Mouse (Mus musculus) intestine, embryonic 15.5 days (tissue): ENCODE results near the gene Mprip. TPM values are rescaled to one million over a fixed set of nuclear protein-coding genes. Genes with fewer than 3 reads are reported as not detected.
A peak's percentile ranks its signal among the peaks of the same experiment; 100 is the strongest.

ENCODE experiments used
- ATAC-seq: fragments of 200-750 bp; cut with Nextera tagmentation; 2 replicates; pipeline ENCODE4 v1.8.0; 2017; ENCODE audit warnings: moderate TSS enrichment, moderate library complexity
- H3K27ac ChIP-seq: fragments of 300-500 bp; sonication (generic); 2 replicates; pipeline ENCODE4 v1.5.1; 2015; ENCODE audit warnings: mild to moderate bottlenecking, inconsistent platforms
- H3K27me3 ChIP-seq: fragments of 300-500 bp; sonication (generic); replicated peaks from 2 replicates; pipeline ENCODE4 v1.6.1; 2015; ENCODE audit warnings: inconsistent platforms
- H3K36me3 ChIP-seq: fragments of 300-500 bp; sonication (generic); 2 replicates; pipeline ENCODE4 v1.6.1; 2015; ENCODE audit warnings: inconsistent platforms
- H3K4me1 ChIP-seq: fragments of 300-500 bp; sonication (generic); replicated peaks from 2 replicates; pipeline ENCODE4 v1.6.1; 2015; ENCODE audit warnings: inconsistent platforms
- H3K4me2 ChIP-seq: fragments of 300-500 bp; sonication (generic); replicated peaks from 2 replicates; pipeline ENCODE4 v1.6.1; 2015; ENCODE audit warnings: mild to moderate bottlenecking, inconsistent platforms
- H3K4me3 ChIP-seq: fragments of 300-500 bp; sonication (generic); replicated peaks from 2 replicates; pipeline ENCODE4 v1.5.1; 2015; ENCODE audit warnings: inconsistent platforms
- H3K9ac ChIP-seq: fragments of 300-500 bp; sonication (generic); 2 replicates; pipeline ENCODE4 v1.6.1; 2015; ENCODE audit warnings: inconsistent platforms
- H3K9me3 ChIP-seq: fragments of 300-500 bp; sonication (generic); 2 replicates; pipeline ENCODE4 v1.6.1; 2016; ENCODE audit warnings: inconsistent platforms
- WGBS: fragments of 180-500 bp; shearing (Covaris S2); methylation state at CpG from one replicate; pipeline ENCODE4 v1.1.7; 2015; 5-methylcytosine and 5-hydroxymethylcytosine counted together
- polyA plus RNA-seq: library from polyadenylated mRNA; unstranded; fragments of >200 nt; fragmentation: Nextera tagmentation; extraction: Ambion mirVana; gene quantifications from 2 replicates; pipeline ENCODE4 v1.2.1, GENCODE M21; 2015

Mprip gene
- polyA plus RNA-seq, 1 experiment from 2014 or later: 54.9 TPM

DNA sequence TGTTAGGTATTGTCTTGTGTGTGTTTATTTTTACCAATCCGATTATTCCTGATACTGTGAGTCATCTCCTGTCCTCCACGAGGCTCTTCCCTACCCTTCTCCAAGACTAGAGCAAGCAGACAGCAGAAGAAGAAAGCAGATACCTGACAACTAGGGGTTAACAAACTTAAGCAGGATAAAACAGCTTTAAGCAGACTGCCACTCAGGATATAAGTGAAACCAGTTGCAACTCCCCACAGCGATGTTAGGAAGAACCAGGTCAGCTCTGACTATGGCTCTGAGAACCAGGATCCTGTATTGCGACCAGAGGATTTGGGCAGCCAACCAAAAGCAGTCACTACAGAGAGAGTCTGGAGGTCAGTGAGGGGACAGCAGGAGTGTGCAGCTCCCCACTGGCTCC lies 150.1 kb downstream of the Mprip start:
- H3K9ac ChIP-seq: no peak overlapping the region
- H3K4me3 ChIP-seq: no peak overlapping the region
- H3K27me3 ChIP-seq: no peaks in the 10 kb centered on the region
- peak overlapping the region; percentile 14; the same call in 1 of the 2 replicates for H3K4me2 ChIP-seq
- no peaks in the 10 kb centered on the region for H3K9me3 ChIP-seq
- no peak overlapping the region for H3K27ac ChIP-seq
- no peak for ATAC-seq
- 51% methylated on average over 4 of the region's 4 CpGs for WGBS
- 0 out of 2 replicates have a peak, but pooled peaks cover 2% of the 10 kb centered on the region for H3K36me3 ChIP-seq
- H3K4me1 ChIP-seq: peaks cover 11% of the 10 kb centered on the region

DNA sequence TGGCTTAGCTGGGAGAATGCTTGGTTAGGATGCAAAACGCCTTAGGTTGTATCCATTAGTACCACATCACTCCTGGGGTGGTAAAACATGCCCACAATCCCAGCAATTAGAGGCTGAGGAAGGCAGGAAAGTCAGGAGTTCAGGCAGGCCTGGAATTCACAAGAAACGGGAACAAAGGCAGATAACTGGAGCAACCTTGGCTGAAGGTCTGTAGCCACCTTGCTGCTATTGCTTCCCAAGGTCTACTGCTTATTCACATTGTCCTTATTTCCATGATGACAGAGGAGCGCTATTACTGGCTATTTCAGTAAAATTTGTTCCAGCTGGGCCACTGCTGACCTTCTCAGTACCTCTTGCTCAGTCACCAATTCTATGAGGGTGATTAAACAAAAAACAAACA lies 152.2 kb downstream of the Mprip start:
- H3K4me3 ChIP-seq: no peak overlapping the region
- H3K36me3 ChIP-seq: 0 out of 2 replicates have a peak, but pooled peaks cover 13% of the 10 kb centered on the region
- H3K27me3 ChIP-seq: no peaks in the 10 kb centered on the region
- peaks cover 11% of the 10 kb centered on the region for H3K4me1 ChIP-seq
- H3K9me3 ChIP-seq: no peaks in the 10 kb centered on the region
- no peak overlapping the region for H3K9ac ChIP-seq
- no peak overlapping the region for H3K27ac ChIP-seq
- no peak for ATAC-seq
- WGBS: 52% methylated on average over 3 of the region's 3 CpGs
- no peak overlapping the region for H3K4me2 ChIP-seq

DNA sequence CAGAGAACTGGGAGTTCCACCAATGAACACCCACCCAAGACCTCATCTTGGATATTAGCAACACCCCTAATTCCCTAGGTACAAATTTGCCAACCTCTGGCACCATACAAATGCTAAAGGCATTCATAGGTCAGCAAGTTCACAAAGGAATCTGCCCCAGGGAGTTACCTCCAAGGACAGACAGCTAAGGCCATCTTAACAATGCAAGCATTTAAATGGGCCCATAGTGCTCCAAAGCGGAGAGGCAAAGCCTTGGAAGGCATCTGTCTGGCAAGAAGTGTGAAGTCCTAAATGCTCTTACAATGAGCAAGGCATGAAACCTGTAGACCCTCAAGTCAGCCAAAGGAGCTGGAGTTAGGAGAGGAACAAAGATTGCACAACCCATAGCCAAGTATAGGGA lies 153.2 kb downstream of the Mprip start:
- no peak overlapping the region for H3K9ac ChIP-seq
- 0 out of 2 replicates have a peak, but pooled peaks cover 2% of the 10 kb centered on the region for H3K4me1 ChIP-seq
- H3K27ac ChIP-seq: no peak overlapping the region
- H3K4me3 ChIP-seq: no peak overlapping the region
- ATAC-seq: no peak
- no peak overlapping the region for H3K4me2 ChIP-seq
- 95% methylated on average over 1 of the region's 1 CpGs for WGBS
- H3K9me3 ChIP-seq: no peaks in the 10 kb centered on the region
- H3K27me3 ChIP-seq: no peaks in the 10 kb centered on the region
- 0 out of 2 replicates have a peak, but pooled peaks cover 23% of the 10 kb centered on the region for H3K36me3 ChIP-seq

DNA sequence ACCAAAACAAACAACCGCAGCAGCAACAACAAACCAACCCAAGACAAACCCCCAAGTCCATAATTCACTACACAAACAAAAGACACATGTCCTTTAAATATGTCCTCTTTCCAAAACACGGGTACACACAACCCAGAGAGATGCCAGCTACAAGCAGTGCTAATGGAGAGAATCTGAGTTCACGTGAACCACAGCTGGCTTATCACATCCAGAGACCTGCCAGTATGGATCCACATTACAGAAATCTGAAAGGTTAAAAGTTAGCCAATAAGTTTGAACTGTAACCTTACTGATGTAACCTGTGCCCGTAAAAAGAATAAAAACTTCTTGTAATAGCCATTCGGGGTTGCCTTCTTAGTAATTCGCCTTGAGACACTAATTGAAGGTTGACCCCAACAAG lies 153.8 kb downstream of the Mprip start:
- Histone ChIP-seq H3K4me3 (no peak overlapping the region), H3K9ac (no peak overlapping the region), H3K36me3 (peaks cover 27% of the 10 kb centered on the region), H3K4me2 (no peak overlapping the region), H3K9me3 (no peaks in the 10 kb centered on the region), H3K27me3 (no peaks in the 10 kb centered on the region), H3K4me1 (0 out of 2 replicates have a peak, but pooled peaks cover 2% of the 10 kb centered on the region), H3K27ac (no peak overlapping the region)
- WGBS: 78% methylated on average over 6 of the region's 6 CpGs
- no peak for ATAC-seq

DNA sequence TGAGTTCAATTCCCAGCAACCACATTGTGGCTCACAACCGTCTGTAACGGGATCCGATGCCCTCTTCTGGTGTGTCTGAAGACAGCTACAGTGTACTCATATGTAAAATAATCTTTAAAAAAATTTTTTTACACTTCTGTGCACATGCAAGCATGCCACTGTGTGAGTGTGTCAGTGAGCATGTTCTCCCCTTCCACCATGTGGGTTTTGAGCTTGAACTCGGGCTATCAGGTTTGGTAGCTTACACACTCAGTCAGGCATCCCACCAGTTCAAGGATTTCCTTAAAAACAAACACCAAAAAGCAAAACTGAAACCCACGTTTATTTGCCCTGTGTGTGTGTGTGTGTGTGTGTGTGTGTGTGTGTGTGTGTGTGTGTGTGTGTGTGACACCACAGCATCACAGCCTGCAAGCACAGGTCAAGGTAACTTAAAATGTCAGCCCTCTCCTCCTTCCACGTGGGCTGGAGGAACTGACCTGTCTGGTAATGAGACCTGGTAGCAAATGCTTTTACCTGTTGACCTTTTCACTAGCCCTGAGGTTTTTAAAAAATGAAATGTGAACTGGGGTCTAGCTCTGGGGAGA lies 154.5 kb downstream of the Mprip start:
- WGBS: 87% methylated on average over 6 of the region's 6 CpGs
- Histone ChIP-seq H3K4me3 (no peak overlapping the region), H3K27ac (no peak overlapping the region), H3K36me3 (peaks cover 33% of the 10 kb centered on the region), H3K4me1 (0 out of 2 replicates have a peak, but pooled peaks cover 2% of the 10 kb centered on the region), H3K4me2 (no peak overlapping the region), H3K9ac (no peak overlapping the region), H3K9me3 (no peaks in the 10 kb centered on the region), H3K27me3 (no peaks in the 10 kb centered on the region)
- ATAC-seq: no peak

DNA sequence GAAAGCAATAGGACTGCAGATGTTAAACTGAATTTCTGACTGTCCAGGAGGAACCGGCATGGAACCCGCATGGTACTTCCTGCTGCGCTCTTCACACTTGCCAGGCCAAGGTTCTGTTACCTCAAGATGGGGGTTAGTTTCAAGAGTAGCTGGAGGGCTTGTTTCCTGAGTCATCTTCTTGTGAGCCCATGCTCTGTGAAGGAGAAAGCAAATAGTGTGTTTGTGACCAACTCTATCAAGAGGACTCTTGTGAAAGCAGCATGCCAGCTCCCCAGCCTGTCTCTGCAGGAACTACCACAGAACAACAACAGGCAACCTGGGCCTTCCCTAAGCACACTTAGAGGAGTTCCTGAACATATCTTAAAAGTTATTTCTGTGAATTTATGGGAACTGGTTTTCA lies 156.8 kb downstream of the Mprip start:
- no peak for ATAC-seq
- H3K36me3 ChIP-seq: peaks cover 42% of the 10 kb centered on the region

DNA sequence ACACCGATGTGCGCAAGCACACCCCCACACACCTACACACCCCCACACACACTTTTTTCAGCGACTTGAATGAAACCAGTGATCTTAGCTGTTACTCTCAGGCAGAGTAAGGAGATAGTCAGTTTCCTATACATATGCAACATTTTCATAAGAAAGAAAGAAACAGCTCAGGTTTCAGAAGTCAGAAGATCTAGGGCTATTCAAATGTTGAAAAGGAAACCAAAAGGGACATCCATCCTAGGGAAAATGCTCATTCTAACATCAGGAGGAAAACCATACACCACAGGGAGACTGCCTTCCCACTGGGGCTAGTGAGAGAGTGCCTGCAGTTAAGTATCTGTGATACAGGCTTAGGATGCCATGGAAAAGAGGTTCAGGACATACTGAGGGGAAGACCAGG lies 160.5 kb downstream of the Mprip start:
- no peak overlapping the region for H3K9ac ChIP-seq
- no peak overlapping the region for H3K4me2 ChIP-seq
- peaks cover 57% of the 10 kb centered on the region for H3K36me3 ChIP-seq
- no peak for ATAC-seq
- H3K9me3 ChIP-seq: no peaks in the 10 kb centered on the region
- no peak overlapping the region for H3K4me3 ChIP-seq
- H3K4me1 ChIP-seq: no peaks in the 10 kb centered on the region
- 90% methylated on average over 3 of the region's 3 CpGs for WGBS
- no peak overlapping the region for H3K27ac ChIP-seq
- no peaks in the 10 kb centered on the region for H3K27me3 ChIP-seq

More for the DNA sequence above, 156.8 kb downstream of the Mprip start:
- Histone ChIP-seq H3K27me3 (no peaks in the 10 kb centered on the region), H3K4me1 (no peaks in the 10 kb centered on the region), H3K4me3 (no peak overlapping the region), H3K9ac (no peak overlapping the region), H3K9me3 (no peaks in the 10 kb centered on the region), H3K27ac (no peak overlapping the region), H3K4me2 (no peak overlapping the region)
- WGBS: 98% methylated on average over 3 of the region's 3 CpGs

Other genes with a start within 250 kb of the Mprip start
- 9.3 and 9.4 TPM in 2 replicates for gene Jmjd4, start 211.3 kb upstream of the Mprip start, polyA plus RNA-seq
- gene Snap47, start 210.1 kb upstream of the Mprip start, polyA plus RNA-seq: 78.1 and 82.9 TPM in 2 replicates
- 4.7 and 5.3 TPM in 2 replicates for gene Zfp867, start 188.8 kb upstream of the Mprip start, polyA plus RNA-seq
- 16.3 and 16.4 TPM in 2 replicates for gene Zkscan17, start 134.6 kb upstream of the Mprip start, polyA plus RNA-seq
- gene Nlrp3, start 119.7 kb upstream of the Mprip start, polyA plus RNA-seq: 0.35 and 0.36 TPM in 2 replicates
- gene Olfr222, start 85.1 kb upstream of the Mprip start, polyA plus RNA-seq: not detected in 2 replicates
- gene Olfr223, start 68.0 kb upstream of the Mprip start, polyA plus RNA-seq: not detected in 2 replicates
- 2.9 and 3.5 TPM in 2 replicates for gene Pld6, start 126.3 kb downstream of the Mprip start, polyA plus RNA-seq
- gene Flcn, start 148.7 kb downstream of the Mprip start, polyA plus RNA-seq: 35.9 and 39.2 TPM in 2 replicates
- 32.7 and 34.4 TPM in 2 replicates for gene Nt5m, start 178.1 kb downstream of the Mprip start, polyA plus RNA-seq
- 192 and 193 TPM in 2 replicates for gene Cops3, start 178.5 kb downstream of the Mprip start, polyA plus RNA-seq